Mouse (Mus musculus) urinary bladder, postnatal 14 days (tissue): ENCODE measurements around the gene Tgfbr3.
A peak's percentile ranks its signal among the peaks of the same experiment; 100 is the strongest.

Experiments
- DNase-seq: peaks from one replicate; pipeline ENCODE4 v3.0.0; 2021; ENCODE audit warnings: low spot score

The Tgfbr3 gene

GRCm38 (mm10) chr5:107207911-107208310 lies 81.5 kb downstream of the Tgfbr3 start:
- DNase-seq: peak; percentile 27

- DNase-seq: no peak
Measured at GRCm38 (mm10) chr5:107204306-107204705, 85.1 kb downstream of the Tgfbr3 start.

DNA sequence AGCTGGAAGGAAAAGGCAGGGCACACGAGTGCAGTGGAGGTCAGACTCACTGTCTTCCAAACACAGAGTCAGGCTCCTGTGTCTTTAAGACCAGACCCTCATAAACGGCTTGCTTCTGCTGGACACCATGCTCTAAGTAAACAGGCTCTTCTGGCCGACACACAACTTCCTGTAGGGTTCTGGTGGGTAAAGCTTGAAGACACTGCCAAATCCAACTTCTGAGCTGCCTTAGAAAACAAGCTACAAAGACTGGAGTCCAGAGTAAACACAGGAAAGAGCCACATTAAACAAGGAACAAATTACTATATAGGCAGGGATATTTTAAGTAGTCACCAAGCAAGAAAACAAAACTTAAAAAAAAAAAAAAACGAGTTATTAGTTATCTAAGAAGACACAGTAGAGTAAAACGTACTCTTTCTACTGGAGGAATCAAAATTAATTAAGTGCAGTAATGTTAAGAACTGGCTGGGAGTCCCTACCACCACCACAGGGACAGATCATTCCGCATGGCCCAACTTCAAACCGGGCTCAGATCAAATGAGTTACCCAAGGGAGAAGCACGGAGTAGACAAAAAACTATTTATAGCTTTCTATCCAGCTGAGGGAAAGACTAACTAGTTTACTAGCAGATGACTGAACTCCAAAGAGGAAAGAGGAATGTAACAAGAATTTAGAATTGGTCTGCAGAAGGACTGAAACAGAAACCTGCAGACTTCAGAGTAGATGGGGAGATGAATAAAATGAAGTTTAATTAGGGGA lies 86.4 kb downstream of the Tgfbr3 start:
- DNase-seq: no peak

DNA sequence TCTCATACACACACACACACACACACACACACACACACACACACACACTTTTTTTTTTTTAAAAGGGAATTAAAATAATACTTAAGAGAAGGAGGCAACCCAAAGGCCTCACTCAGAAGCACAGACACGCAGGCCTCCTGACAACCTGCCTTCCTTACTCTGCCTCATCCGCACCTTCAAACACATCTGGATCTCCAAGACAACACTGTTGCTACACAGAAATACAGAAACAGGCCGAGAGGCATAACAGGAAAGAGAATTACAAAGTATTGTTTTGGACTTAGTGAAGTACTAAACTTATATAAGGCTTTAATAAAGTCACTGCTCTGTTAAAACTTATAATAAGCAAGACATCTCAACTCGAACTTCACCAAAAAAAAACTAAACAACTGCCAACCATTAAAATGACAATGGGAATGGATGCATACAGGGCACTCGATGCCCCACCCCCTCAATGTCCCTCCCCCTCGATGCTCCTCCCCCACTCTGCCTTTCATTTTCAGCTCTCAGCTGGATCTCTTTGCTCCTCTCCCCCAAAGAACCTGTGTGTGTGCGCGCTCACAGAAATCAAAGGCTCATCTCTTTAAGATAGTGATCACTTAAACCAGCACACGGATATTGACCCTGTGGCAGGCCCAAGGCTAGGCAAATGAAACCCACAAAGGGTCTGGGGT lies 87.8 kb downstream of the Tgfbr3 start:
- DNase-seq: no peak

DNA sequence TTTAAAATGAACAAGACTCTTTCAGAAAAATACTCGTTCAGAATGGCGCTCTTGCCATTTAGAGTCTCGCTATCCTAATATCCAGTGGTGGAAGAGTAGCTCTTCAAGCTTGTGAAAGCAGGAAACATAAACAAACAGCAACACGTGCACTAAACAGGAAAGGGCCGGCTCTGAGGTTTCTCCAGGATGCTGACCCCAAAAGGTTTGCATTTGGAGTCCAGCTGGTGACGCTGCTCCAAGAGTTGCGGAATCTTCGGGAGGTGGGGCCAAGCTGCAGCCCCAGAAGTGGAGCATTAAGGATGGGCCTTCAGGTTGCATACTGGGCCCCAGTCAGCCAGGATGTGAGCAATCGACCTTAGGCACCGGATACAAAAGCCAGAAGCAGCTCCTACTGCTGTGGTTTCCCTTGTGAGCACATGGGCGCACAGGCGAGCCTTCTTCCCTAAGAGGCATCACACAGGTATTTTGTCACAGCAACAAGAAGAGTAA lies 88.5 kb downstream of the Tgfbr3 start:
- peak; percentile 59 for DNase-seq

DNA sequence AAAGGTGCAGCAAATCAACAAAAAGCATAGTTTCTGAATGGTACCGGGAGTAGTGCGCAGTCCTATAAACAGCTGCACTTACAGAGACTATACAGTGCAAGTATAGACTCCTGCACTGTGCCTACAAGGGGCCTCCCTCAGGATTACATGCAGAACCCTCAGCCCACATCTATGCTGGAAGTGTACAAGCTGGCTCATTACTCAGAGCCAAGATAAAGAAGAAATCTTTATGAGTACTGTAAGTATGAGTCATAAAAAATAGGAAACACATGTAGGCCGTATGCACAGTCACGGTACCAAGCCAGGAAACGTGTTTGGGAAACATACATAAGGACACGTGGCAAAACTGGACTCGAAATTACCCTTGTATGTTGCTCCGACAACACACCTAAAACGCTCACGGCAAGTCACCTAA lies 89.2 kb downstream of the Tgfbr3 start:
- peak; percentile 24 for DNase-seq

DNA sequence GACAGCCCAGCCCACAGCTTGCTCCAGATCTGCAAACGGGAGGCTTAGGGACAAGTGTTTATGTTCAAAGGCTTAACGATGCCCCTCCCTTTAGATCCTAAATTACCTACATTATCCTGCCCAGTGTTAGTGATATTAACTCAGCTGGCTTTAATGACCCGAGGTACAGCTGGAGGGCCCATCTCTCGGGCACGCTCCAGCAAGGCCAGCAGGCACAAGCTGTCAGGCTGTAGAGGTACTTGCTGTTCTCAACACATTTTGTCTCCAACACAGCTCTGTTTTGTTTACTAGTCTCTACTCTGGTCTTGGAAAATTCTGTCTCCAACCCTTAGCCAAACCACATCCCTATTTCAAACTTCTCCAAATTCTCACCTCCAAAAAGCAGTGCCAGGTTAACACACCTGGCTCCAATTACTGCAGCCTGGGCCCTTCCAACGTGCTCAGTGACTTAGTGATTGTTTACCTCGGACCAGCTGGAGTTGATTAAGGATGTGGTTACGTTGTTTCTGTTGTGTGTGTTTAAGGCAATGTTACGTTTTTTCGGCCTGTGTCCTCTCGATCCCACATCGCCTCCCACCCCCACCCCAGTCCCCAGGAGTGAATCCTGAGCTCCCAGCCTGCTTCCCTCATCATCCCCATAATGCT lies 93.6 kb downstream of the Tgfbr3 start:
- DNase-seq: no peak

- DNase-seq: no peak
Measured at GRCm38 (mm10) chr5:107193160-107193559, 96.3 kb downstream of the Tgfbr3 start.

DNA sequence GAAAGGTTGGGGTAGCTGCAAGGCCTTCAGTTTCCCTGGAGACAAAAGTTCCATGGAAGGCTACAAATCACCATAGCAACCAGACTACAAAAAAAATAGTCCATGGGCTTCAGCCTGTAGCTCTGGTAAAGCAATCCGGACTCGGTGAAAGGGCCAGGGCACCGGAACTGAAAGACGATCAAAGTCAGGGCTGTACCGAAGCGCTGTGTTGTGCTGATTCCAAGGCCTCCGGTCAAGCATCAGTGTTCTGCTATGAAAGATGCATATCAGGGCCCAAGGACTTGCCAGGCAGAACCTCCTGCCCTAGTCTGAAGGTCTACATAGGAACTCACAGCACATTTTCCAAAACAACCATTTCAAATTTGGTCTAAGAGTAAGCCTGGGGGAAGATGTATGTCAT lies 97.1 kb downstream of the Tgfbr3 start:
- DNase-seq: no peak

GRCm38 (mm10) chr5:107188551-107188950 lies 100.9 kb downstream of the Tgfbr3 start:
- DNase-seq: no peak

GRCm38 (mm10) chr5:107186206-107186605 lies 103.2 kb downstream of the Tgfbr3 start:
- no peak for DNase-seq

GRCm38 (mm10) chr5:107184158-107184883 lies 105.1 kb downstream of the Tgfbr3 start:
- no peak for DNase-seq

- DNase-seq: no peak
Measured at GRCm38 (mm10) chr5:107183537-107183936, 105.9 kb downstream of the Tgfbr3 start.

DNA sequence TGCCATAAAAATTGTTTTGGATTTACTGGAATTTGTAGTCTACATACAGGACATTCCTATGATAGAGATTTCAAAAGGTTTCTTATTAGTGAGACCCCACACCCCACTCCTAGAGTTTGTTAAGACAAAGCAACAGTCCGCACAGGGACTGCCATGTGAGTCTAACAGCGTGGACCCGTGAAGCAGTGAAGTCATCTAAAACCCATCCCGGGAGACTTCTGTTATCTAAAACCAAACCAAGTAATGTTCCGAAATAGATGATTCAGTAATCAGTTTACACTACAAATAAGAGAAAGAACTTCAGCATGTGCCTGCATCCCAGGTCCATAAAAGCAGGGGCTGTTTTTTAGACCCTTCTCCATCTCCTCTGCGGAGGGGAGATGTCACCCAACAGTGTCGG lies 106.7 kb downstream of the Tgfbr3 start:
- DNase-seq: no peak

DNA sequence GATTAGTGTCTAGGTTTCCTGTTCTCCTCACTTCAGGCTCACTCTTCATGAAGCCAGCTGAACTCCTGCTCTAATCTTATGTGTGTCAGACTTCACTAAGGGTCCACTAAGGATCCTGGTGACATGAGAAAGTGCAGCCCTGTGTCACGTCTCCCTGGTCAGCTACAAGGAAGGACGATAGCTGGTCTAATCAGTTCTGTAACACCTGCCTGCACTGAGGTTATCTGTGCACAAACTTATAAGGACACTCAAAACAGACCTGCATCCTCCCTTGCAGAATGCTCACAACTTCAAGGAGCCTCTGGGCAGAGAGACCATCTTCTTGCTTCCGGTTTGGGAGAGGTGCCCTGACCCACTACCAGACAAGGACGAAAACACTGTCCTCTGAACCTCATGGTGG lies 107.6 kb downstream of the Tgfbr3 start:
- DNase-seq: no peak

GRCm38 (mm10) chr5:107179194-107179593 lies 110.2 kb downstream of the Tgfbr3 start:
- DNase-seq: no peak

GRCm38 (mm10) chr5:107177791-107178190 lies 111.6 kb downstream of the Tgfbr3 start:
- no peak for DNase-seq

DNA sequence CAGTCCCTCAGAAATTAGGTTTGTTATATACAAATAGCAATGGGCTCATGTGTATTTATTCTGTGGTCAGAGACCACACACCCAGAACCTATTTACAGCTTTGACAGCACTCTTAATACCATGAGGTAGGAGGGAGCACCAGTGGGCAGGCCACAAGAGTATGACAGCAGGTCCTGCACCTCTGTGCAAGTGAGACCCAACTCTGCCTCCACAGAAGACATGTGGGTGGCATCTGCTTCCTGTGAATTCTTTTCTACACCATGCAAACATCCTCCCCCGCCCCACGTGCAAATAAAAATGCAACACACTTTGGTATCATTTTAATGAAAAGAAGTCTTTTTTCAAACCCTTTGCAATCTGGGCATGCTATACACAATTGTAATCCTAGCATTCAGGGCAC lies 112.2 kb downstream of the Tgfbr3 start:
- DNase-seq: no peak

DNA sequence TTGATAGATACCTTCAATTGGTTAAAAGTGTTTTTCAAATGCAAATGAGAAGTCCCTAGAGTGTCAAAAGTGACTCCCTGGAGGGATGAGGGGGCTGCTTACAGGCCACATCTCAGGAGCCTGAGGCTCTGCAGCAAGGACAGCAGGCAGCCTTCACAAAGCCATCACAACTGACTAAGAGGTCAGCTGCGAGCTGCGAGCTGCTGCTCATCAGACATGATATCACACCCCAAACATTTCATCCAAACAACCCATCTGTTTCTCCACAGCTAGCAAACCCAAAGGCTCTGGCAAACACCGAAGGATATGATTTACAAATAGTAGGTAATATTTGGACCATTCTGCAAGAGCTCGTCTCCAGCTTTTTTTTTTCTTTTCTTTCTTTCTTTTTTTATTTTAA lies 112.6 kb downstream of the Tgfbr3 start:
- no peak for DNase-seq

- DNase-seq: no peak
Measured at GRCm38 (mm10) chr5:107176196-107176595, 113.2 kb downstream of the Tgfbr3 start.

DNA sequence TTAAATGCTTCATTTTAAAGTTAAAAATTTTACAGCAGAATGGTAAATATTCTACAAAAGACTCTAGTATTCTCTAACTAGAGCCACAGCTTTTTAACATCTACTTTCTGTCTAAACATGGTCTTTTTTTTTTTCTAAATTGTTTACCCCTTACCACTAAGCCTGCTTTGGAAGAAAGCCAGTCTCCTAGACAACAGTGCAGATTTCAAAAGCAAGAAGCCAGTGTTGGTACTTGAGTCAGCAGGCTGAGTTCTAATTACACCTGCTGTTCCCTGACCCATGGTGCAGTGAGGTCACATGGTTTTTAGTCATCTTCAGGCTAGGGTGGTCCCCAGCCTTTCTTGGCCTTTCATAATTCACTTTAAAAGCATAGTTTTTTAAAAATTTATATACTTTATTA lies 115.2 kb downstream of the Tgfbr3 start:
- DNase-seq: no peak

DNA sequence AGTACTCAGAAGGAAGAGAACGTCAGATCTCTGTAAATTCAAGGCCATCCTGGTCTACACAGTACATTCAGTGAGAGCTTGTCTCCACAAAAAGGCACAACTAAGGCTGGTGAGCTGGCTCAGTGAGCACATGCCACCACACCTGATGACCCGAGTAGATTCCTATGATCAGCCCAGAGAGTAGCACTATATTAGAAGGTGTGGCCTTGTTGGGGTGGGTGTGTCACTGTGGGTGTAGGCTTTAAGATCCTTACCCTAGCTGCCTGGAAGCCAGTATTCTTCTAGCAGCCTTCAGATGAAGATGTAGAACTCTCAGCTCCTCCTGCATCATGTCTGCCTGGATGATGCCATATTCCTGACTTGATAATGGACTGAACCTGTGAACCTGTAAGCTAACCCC lies 115.9 kb downstream of the Tgfbr3 start:
- no peak for DNase-seq
